Mouse (Mus musculus): ENCODE results near the gene Acaa1b.

GRCm38 (mm10) chr9:119205756-119206155, 48.9 kb upstream of the Acaa1b start:
- no peak for TF ChIP-seq CTCF (IDR thresholded peaks at IDR 0.05; ENCODE audit: low read depth, low read length)
- TF ChIP-seq POLR2A (IDR thresholded peaks at IDR 0.05; ENCODE audit: insufficient read depth, low read length) = no peak
